Mouse (Mus musculus): Measurements from ENCODE around the gene Smox. TPM values are rescaled to one million over a fixed set of nuclear protein-coding genes. Genes with fewer than 3 reads are reported as not detected.

Smox gene
- polyA plus RNA-seq, 1 experiment from 2014 or later: 35.1 TPM

DNA sequence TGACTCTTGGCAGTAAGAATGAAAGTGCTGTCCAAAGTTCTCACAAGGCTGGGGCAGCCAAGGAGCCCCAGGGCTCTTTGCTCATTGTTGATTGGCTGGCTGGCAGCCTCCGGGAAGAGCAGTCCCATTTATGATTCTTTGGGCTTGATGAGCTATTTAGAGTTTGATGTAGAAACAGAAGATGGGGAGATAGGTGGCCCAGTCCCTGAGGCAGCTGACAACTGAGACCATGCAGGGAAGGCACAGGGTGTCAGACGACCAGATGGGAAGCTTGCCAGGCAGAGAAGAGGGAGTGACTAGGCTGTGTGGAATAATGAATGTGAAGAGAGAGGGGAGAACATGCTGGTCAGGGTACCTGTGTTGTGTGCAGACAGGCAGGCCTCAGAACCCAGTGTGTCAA is 22.2 kb downstream of the Smox start:
- 67% methylated on average over 2 of the region's 2 CpGs for WGBS (ENCODE audit: missing documents)
- H3K4me3 ChIP-seq (ENCODE audit: inconsistent target): no peak overlapping the region
- H3K27ac ChIP-seq: no peak overlapping the region
- peaks cover 10% of the 10 kb centered on the region for H3K36me3 ChIP-seq (ENCODE audit: inconsistent target)
- peaks cover 75% of the 10 kb centered on the region for H3K79me2 ChIP-seq (ENCODE audit: inconsistent target)

- Histone ChIP-seq H3K36me3 (ENCODE audit: inconsistent target) (peaks cover 10% of the 10 kb centered on the region), H3K4me3 (ENCODE audit: inconsistent target) (no peak overlapping the region), H3K79me2 (ENCODE audit: inconsistent target) (peaks cover 68% of the 10 kb centered on the region), H3K27ac (no peak overlapping the region)
- 90% methylated on average over 4 of the region's 4 CpGs for WGBS (ENCODE audit: missing documents)
Observed at GRCm38 (mm10) chr2:131514055-131514621, 22.8 kb downstream of the Smox start.

- peaks cover 38% of the 10 kb centered on the region for H3K36me3 ChIP-seq (ENCODE audit: inconsistent target)
- 74% methylated on average over 4 of the region's 4 CpGs for WGBS (ENCODE audit: missing documents)
- H3K4me3 ChIP-seq (ENCODE audit: inconsistent target): no peak overlapping the region
- peak overlapping the region; percentile 27 for H3K27ac ChIP-seq
- H3K79me2 ChIP-seq (ENCODE audit: inconsistent target): peaks cover 38% of the 10 kb centered on the region
Observed at GRCm38 (mm10) chr2:131517550-131517949, 26.3 kb downstream of the Smox start.

- H3K36me3 ChIP-seq (ENCODE audit: inconsistent target): peaks cover 42% of the 10 kb centered on the region
- no peak overlapping the region for H3K4me3 ChIP-seq (ENCODE audit: inconsistent target)
- H3K27ac ChIP-seq: peak overlapping the region; percentile 27; the same call in 1 of the 2 replicates
- 67% methylated on average over 3 of the region's 3 CpGs for WGBS (ENCODE audit: missing documents)
- peaks cover 26% of the 10 kb centered on the region for H3K79me2 ChIP-seq (ENCODE audit: inconsistent target)
Observed at GRCm38 (mm10) chr2:131518790-131519189, 27.5 kb downstream of the Smox start.

- H3K4me3 ChIP-seq (ENCODE audit: inconsistent target): no peak overlapping the region
- H3K27ac ChIP-seq: no peak overlapping the region
- H3K36me3 ChIP-seq (ENCODE audit: inconsistent target): peaks cover 50% of the 10 kb centered on the region
- WGBS (ENCODE audit: missing documents): 96% methylated on average over 19 of the region's 19 CpGs
- peaks cover 8% of the 10 kb centered on the region; the same call in 1 of the 2 replicates for H3K79me2 ChIP-seq (ENCODE audit: inconsistent target)
Observed at GRCm38 (mm10) chr2:131520743-131521142, 29.4 kb downstream of the Smox start.

GRCm38 (mm10) chr2:131527061-131527460 is 35.8 kb downstream of the Smox start:
- 54% methylated on average over 3 of the region's 3 CpGs for WGBS (ENCODE audit: missing documents)
- H3K27ac ChIP-seq: no peak overlapping the region
- H3K36me3 ChIP-seq (ENCODE audit: inconsistent target): peaks cover 16% of the 10 kb centered on the region
- no peaks in the 10 kb centered on the region for H3K79me2 ChIP-seq (ENCODE audit: inconsistent target)
- no peak overlapping the region for H3K4me3 ChIP-seq (ENCODE audit: inconsistent target)

DNA sequence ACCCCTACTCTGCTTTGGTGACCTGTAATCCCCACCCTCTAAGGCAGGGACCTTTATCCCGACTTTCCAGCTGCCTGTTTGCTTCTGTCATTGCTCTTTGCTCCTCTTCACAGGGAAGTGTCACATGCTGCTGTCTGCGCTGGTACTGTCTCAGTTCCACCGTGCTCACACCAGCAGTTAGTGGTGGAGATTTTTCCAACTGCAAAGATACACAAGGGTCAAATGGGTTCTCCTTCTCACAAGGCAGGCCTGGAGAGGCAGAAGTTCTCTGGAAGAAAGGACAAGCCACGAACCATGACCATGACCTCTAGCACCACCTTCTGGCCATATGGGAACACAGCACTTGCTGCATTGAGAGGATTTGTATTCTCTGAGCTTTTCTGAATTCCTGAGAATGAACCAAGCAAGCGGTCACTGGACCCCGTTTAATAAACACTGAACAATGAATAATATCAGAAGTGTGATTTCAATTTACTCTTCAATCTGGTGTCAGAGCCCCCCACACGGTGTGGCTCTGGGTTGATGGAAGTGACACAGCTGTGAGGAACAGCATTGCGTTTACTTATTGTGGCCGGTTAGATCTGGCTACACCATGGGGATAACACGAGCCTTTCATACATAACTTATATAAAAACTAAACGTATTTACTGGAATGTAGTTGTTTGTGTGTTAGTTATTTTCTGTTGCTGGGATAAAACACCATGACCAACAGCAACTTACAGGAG is 38.8 kb downstream of the Smox start:
- WGBS (ENCODE audit: missing documents): 35% methylated on average over 11 of the region's 11 CpGs
- no peak overlapping the region for H3K4me3 ChIP-seq (ENCODE audit: inconsistent target)

DNA sequence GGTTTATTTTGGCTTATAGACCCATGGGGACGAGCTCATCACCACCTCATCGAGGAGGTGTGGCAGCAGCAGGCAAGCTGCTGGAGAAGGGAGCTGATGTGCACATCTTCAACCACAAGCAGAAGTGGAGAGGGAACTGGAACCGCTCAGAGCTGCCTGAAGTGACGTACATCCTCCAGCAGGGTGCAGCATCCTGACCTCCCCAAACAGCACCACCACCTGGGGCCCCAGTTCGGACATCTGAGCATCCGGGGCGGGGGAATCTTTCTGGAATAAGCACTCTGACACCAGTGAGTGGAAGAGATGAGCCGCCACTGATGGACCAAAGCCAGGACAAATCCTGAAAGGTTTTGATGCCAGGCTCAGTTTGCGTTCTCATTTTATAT is 39.3 kb downstream of the Smox start:
- no peak overlapping the region for H3K4me3 ChIP-seq (ENCODE audit: inconsistent target)
- 10% methylated on average over 9 of the region's 9 CpGs for WGBS (ENCODE audit: missing documents)

More for the DNA sequence above, 38.8 kb downstream of the Smox start:
- no peaks in the 10 kb centered on the region for H3K79me2 ChIP-seq (ENCODE audit: inconsistent target)
- H3K27ac ChIP-seq: no peak overlapping the region
- no peaks in the 10 kb centered on the region; the same call in 1 of the 2 replicates for H3K36me3 ChIP-seq (ENCODE audit: inconsistent target)

GRCm38 (mm10) chr2:131531271-131531670 is 40.0 kb downstream of the Smox start:
- no peak overlapping the region for H3K27ac ChIP-seq

More for the DNA sequence above, 39.3 kb downstream of the Smox start:
- Histone ChIP-seq H3K36me3 (ENCODE audit: inconsistent target) (no peaks in the 10 kb centered on the region), H3K27ac (no peak overlapping the region), H3K79me2 (ENCODE audit: inconsistent target) (no peaks in the 10 kb centered on the region)

DNA sequence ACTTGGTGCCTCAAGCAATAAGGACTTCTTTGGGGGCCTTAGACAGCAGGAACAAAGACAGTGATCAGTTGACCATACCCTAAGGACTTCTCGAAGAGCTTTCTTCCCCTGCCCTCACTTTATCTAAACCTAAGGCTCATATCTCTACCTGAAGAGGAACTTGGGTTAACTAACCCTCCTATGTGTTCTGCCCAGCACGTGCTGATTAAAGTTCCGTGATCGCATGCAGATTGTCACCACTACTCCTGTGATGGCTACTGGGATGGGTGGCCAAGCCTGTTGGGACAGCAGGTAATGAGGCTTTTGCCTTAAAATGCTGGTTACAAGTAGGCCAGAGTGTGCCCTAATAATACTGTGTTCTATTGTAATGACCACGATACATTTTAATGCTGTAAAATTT is 43.9 kb downstream of the Smox start:
- no peak overlapping the region for H3K4me3 ChIP-seq (ENCODE audit: inconsistent target)
- H3K36me3 ChIP-seq (ENCODE audit: inconsistent target): no peaks in the 10 kb centered on the region
- H3K27ac ChIP-seq: no peak overlapping the region
- 80% methylated on average over 5 of the region's 5 CpGs for WGBS (ENCODE audit: missing documents)
- H3K79me2 ChIP-seq (ENCODE audit: inconsistent target): no peaks in the 10 kb centered on the region

More at GRCm38 (mm10) chr2:131531271-131531670, 40.0 kb downstream of the Smox start:
- Histone ChIP-seq H3K79me2 (ENCODE audit: inconsistent target) (no peaks in the 10 kb centered on the region), H3K4me3 (ENCODE audit: inconsistent target) (no peak overlapping the region), H3K36me3 (ENCODE audit: inconsistent target) (no peaks in the 10 kb centered on the region)
- WGBS (ENCODE audit: missing documents): 93% methylated on average over 7 of the region's 7 CpGs

DNA sequence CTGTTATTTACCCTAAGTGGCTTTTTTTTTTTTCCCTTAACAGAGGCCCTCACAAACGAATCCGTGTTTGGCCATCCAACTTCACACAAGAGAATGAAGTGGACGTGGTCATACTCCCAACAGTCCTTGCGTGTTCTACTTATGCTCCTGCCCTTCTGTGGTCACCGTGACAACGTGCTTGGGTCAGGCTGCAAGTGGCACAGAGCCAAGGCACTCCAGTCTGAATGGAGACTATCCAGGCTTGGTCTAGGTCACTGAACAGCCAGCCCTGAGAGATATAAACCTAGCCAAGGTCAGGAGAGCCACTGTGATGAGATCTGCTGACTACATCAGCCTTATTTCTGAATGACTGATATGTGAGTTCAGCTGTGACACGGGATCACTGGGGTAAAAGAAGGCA is 47.0 kb downstream of the Smox start:
- Histone ChIP-seq H3K4me3 (ENCODE audit: inconsistent target) (no peak overlapping the region), H3K79me2 (ENCODE audit: inconsistent target) (no peaks in the 10 kb centered on the region), H3K27ac (no peak overlapping the region), H3K36me3 (ENCODE audit: inconsistent target) (no peaks in the 10 kb centered on the region)
- 92% methylated on average over 7 of the region's 7 CpGs for WGBS (ENCODE audit: missing documents)

GRCm38 (mm10) chr2:131539780-131540179 is 48.5 kb downstream of the Smox start:
- WGBS (ENCODE audit: missing documents): 80% methylated on average over 6 of the region's 6 CpGs
- Histone ChIP-seq H3K79me2 (ENCODE audit: inconsistent target) (no peaks in the 10 kb centered on the region), H3K4me3 (ENCODE audit: inconsistent target) (no peak overlapping the region), H3K36me3 (ENCODE audit: inconsistent target) (no peaks in the 10 kb centered on the region), H3K27ac (no peak overlapping the region)

DNA sequence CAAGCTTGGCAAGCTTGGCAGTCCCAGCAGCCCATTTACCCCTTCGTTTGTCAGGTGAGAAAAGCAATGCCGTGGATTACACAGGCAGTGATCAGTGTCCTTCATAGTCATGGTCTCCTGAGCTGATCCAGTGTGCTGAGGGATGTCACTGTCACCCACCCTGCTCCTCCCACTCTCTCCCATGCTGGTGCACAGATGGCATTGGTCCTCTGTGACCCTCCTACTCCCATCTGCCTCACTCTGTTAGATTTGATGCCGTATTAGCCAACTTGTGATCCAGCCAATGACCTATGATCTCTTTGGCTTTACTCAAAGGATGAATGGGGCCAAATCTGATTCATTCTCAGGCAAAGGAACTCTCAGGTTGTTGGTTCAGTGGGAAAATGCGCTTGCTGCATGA is 50.4 kb downstream of the Smox start:
- H3K36me3 ChIP-seq (ENCODE audit: inconsistent target): no peaks in the 10 kb centered on the region
- H3K79me2 ChIP-seq (ENCODE audit: inconsistent target): no peaks in the 10 kb centered on the region
- WGBS (ENCODE audit: missing documents): 100% methylated on average over 4 of the region's 4 CpGs
- H3K4me3 ChIP-seq (ENCODE audit: inconsistent target): no peak overlapping the region
- H3K27ac ChIP-seq: no peak overlapping the region

DNA sequence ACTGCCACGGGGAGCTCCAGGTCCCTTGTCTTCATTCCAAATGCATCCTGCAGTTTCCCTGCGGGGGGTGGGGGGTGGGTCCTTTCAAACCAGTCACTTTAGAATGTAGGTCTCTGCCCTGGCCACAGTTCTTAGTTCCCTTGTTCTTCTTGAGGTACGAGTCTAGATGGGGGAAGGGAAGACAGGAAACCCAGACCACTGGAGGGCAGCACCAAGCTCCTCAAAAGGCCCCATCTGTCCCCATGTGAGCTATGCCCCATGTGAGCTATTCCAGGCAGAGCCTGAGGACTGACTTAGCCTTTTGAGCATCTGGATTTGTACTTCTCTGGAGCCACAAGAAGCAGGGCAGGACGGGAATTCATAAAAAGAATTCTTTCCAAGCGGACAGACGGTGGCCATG is 51.2 kb downstream of the Smox start:
- Histone ChIP-seq H3K36me3 (ENCODE audit: inconsistent target) (no peaks in the 10 kb centered on the region), H3K27ac (no peak overlapping the region), H3K79me2 (ENCODE audit: inconsistent target) (no peaks in the 10 kb centered on the region), H3K4me3 (ENCODE audit: inconsistent target) (no peak overlapping the region)
- WGBS (ENCODE audit: missing documents): 47% methylated on average over 6 of the region's 6 CpGs

All from macrophage (primary cell).